Mouse (Mus musculus): Measurements from ENCODE around the gene H2-Eb2. TPM values are rescaled to one million over a fixed set of nuclear protein-coding genes. Genes with fewer than 3 reads are reported as not detected.

H2-Eb2 gene
- not detected in 2 replicates for polyA plus RNA-seq (2015; fragmentation: Nextera tagmentation; extraction: Ambion mirVana)

DNA sequence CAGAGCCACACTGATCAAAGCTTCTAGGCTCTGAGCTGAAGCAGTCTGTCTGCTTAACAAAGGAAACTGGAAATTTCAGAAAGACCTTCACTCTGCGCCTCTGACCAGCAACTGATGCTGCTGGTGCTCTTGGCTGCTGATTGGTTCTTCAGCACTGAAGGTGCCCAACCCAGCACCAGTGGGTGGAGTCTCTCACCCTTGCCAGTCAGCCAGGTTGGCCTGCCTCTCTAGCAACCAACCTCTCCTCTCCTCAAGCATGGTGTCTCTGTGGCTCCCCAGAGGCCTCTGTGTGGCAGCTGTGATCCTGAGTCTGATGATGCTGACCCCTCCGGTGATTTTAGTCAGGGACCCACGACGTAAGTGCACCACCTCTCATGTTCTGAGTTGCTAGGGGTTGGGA lies at the start of gene H2-Eb2:
TSS of gene H2-Eb2 (plus strand) at position 230 of the 400 bp plus-strand sequence.
- 57% methylated on average over 4 of the region's 4 CpGs for WGBS (ENCODE audit: insufficient replicate concordance)
- Histone ChIP-seq H3K4me2 (ENCODE audit: low read depth, low read length) (no peak within 1 kb of the TSS), H3K9ac (ENCODE audit: low read depth, low read length) (no peak within 1 kb of the TSS), H3K4me3 (ENCODE audit: low read depth, low read length) (no peak within 1 kb of the TSS), H3K27ac (ENCODE audit: low read length) (no peak within 1 kb of the TSS), H3K36me3 (ENCODE audit: control insufficient read depth, insufficient read depth) (no peaks in the 10 kb centered on the region), H3K4me1 (ENCODE audit: control insufficient read depth, low read depth, low read length) (no peaks in the 10 kb centered on the region), H3K9me3 (replicated peaks; ENCODE audit: control insufficient read depth, low read length) (no peaks in the 10 kb centered on the region), H3K27me3 (ENCODE audit: control insufficient read depth, insufficient read depth, low read depth, low read length) (no peaks in the 10 kb centered on the region)
- ATAC-seq (ENCODE audit: low read depth) = no peak

GRCm38 (mm10) chr17:34280499-34281038 lies 44.9 kb upstream of the H2-Eb2 start:
- no peak overlapping the region for H3K4me3 ChIP-seq (ENCODE audit: low read depth, low read length)
- H3K4me2 ChIP-seq (ENCODE audit: low read depth, low read length) = no peak overlapping the region
- no peaks in the 10 kb centered on the region for H3K4me1 ChIP-seq (ENCODE audit: control insufficient read depth, low read depth, low read length)
- no peaks in the 10 kb centered on the region for H3K27me3 ChIP-seq (ENCODE audit: control insufficient read depth, insufficient read depth, low read depth, low read length)
- no peaks in the 10 kb centered on the region for H3K9me3 ChIP-seq (replicated peaks; ENCODE audit: control insufficient read depth, low read length)
- H3K36me3 ChIP-seq (ENCODE audit: control insufficient read depth, insufficient read depth) = no peaks in the 10 kb centered on the region
- no peak for ATAC-seq (ENCODE audit: low read depth)
- H3K27ac ChIP-seq (ENCODE audit: low read length) = no peak overlapping the region
- WGBS (ENCODE audit: insufficient replicate concordance) = 51% methylated on average over 1 of the region's 1 CpGs
- H3K9ac ChIP-seq (ENCODE audit: low read depth, low read length) = no peak overlapping the region

- no peak overlapping the region for H3K4me2 ChIP-seq (ENCODE audit: low read depth, low read length)
- H3K4me3 ChIP-seq (ENCODE audit: low read depth, low read length) = no peak overlapping the region
- ATAC-seq (ENCODE audit: low read depth) = no peak
- WGBS (ENCODE audit: insufficient replicate concordance) = 47% methylated on average over 1 of the region's 1 CpGs
- no peak overlapping the region for H3K9ac ChIP-seq (ENCODE audit: low read depth, low read length)
- no peaks in the 10 kb centered on the region for H3K4me1 ChIP-seq (ENCODE audit: control insufficient read depth, low read depth, low read length)
- H3K27ac ChIP-seq (ENCODE audit: low read length) = no peak overlapping the region
- H3K9me3 ChIP-seq (replicated peaks; ENCODE audit: control insufficient read depth, low read length) = no peaks in the 10 kb centered on the region
- no peaks in the 10 kb centered on the region for H3K27me3 ChIP-seq (ENCODE audit: control insufficient read depth, insufficient read depth, low read depth, low read length)
- H3K36me3 ChIP-seq (ENCODE audit: control insufficient read depth, insufficient read depth) = no peaks in the 10 kb centered on the region
Observed at GRCm38 (mm10) chr17:34281836-34282235, 43.6 kb upstream of the H2-Eb2 start.

GRCm38 (mm10) chr17:34285371-34285770 lies 40.1 kb upstream of the H2-Eb2 start:
- no peak for ATAC-seq (ENCODE audit: low read depth)
- 68% methylated on average over 4 of the region's 4 CpGs for WGBS (ENCODE audit: insufficient replicate concordance)
- no peak overlapping the region for H3K27ac ChIP-seq (ENCODE audit: low read length)
- no peaks in the 10 kb centered on the region for H3K9me3 ChIP-seq (replicated peaks; ENCODE audit: control insufficient read depth, low read length)
- H3K27me3 ChIP-seq (ENCODE audit: control insufficient read depth, insufficient read depth, low read depth, low read length) = no peaks in the 10 kb centered on the region
- no peaks in the 10 kb centered on the region for H3K4me1 ChIP-seq (ENCODE audit: control insufficient read depth, low read depth, low read length)
- H3K36me3 ChIP-seq (ENCODE audit: control insufficient read depth, insufficient read depth) = no peaks in the 10 kb centered on the region
- H3K9ac ChIP-seq (ENCODE audit: low read depth, low read length) = no peak overlapping the region
- no peak overlapping the region for H3K4me3 ChIP-seq (ENCODE audit: low read depth, low read length)
- no peak overlapping the region for H3K4me2 ChIP-seq (ENCODE audit: low read depth, low read length)

DNA sequence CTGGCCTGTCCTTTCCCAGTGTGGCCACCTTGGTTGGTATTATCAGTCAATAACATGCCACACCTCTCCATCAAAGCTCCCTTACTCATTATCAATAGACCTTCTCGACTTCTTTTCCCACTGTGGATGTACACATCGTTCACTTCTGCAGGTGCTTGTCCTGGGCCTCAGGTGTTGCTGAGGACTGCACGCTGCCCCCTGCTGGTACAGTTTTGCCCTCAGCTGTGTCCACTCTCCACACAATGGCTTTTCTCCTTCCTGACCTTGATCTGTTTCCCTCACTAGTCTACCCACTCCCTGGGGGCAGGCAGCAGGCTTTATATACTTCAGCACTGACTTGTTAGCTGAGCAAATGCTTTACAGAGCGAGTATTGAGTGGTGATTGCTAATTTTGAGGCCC lies 39.6 kb upstream of the H2-Eb2 start:
- H3K4me2 ChIP-seq (ENCODE audit: low read depth, low read length) = no peak overlapping the region
- H3K36me3 ChIP-seq (ENCODE audit: control insufficient read depth, insufficient read depth) = no peaks in the 10 kb centered on the region
- H3K4me3 ChIP-seq (ENCODE audit: low read depth, low read length) = no peak overlapping the region
- H3K27me3 ChIP-seq (ENCODE audit: control insufficient read depth, insufficient read depth, low read depth, low read length) = no peaks in the 10 kb centered on the region
- WGBS (ENCODE audit: insufficient replicate concordance) = 28% methylated on average over 4 of the region's 4 CpGs
- H3K27ac ChIP-seq (ENCODE audit: low read length) = no peak overlapping the region
- no peak overlapping the region for H3K9ac ChIP-seq (ENCODE audit: low read depth, low read length)
- no peak for ATAC-seq (ENCODE audit: low read depth)
- H3K9me3 ChIP-seq (replicated peaks; ENCODE audit: control insufficient read depth, low read length) = no peaks in the 10 kb centered on the region
- no peaks in the 10 kb centered on the region for H3K4me1 ChIP-seq (ENCODE audit: control insufficient read depth, low read depth, low read length)

- no peak overlapping the region for H3K4me2 ChIP-seq (ENCODE audit: low read depth, low read length)
- no peak overlapping the region for H3K27ac ChIP-seq (ENCODE audit: low read length)
- no peaks in the 10 kb centered on the region for H3K27me3 ChIP-seq (ENCODE audit: control insufficient read depth, insufficient read depth, low read depth, low read length)
- WGBS (ENCODE audit: insufficient replicate concordance) = 42% methylated on average over 5 of the region's 5 CpGs
- no peaks in the 10 kb centered on the region for H3K9me3 ChIP-seq (replicated peaks; ENCODE audit: control insufficient read depth, low read length)
- H3K4me3 ChIP-seq (ENCODE audit: low read depth, low read length) = no peak overlapping the region
- no peaks in the 10 kb centered on the region for H3K4me1 ChIP-seq (ENCODE audit: control insufficient read depth, low read depth, low read length)
- H3K36me3 ChIP-seq (ENCODE audit: control insufficient read depth, insufficient read depth) = no peaks in the 10 kb centered on the region
- H3K9ac ChIP-seq (ENCODE audit: low read depth, low read length) = no peak overlapping the region
- no peak for ATAC-seq (ENCODE audit: low read depth)
Observed at GRCm38 (mm10) chr17:34286501-34286900, 39.0 kb upstream of the H2-Eb2 start.

DNA sequence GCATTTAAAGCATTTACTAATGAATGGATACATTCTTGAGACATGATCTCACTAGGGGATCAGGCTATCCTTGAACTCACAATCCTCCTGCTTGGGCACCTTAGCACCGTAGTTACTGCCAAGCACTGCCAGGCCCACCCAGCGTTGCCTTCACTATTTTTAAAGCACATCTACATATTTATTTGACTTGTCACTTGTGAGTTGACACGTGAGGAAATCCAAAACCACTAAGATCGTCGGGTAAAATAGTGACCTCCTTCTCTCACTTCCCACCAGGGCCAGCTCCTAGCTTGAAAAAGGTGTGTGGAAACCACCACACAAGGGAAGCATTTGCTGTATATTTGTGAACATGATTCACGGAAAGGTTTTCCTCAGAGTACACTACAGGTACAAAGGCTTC lies 38.5 kb upstream of the H2-Eb2 start:
- H3K4me1 ChIP-seq (ENCODE audit: control insufficient read depth, low read depth, low read length) = no peaks in the 10 kb centered on the region
- no peak for ATAC-seq (ENCODE audit: low read depth)
- H3K36me3 ChIP-seq (ENCODE audit: control insufficient read depth, insufficient read depth) = no peaks in the 10 kb centered on the region
- no peak overlapping the region for H3K9ac ChIP-seq (ENCODE audit: low read depth, low read length)
- H3K4me3 ChIP-seq (ENCODE audit: low read depth, low read length) = no peak overlapping the region
- no peak overlapping the region for H3K4me2 ChIP-seq (ENCODE audit: low read depth, low read length)
- H3K27me3 ChIP-seq (ENCODE audit: control insufficient read depth, insufficient read depth, low read depth, low read length) = no peaks in the 10 kb centered on the region
- no peak overlapping the region for H3K27ac ChIP-seq (ENCODE audit: low read length)
- no peaks in the 10 kb centered on the region for H3K9me3 ChIP-seq (replicated peaks; ENCODE audit: control insufficient read depth, low read length)
- whole genome bisulfite sequencing (ENCODE audit: insufficient replicate concordance) = 30% methylated on average over 6 of the region's 6 CpGs

- WGBS (ENCODE audit: insufficient replicate concordance) = 11% methylated on average over 8 of the region's 8 CpGs
- Histone ChIP-seq H3K4me1 (ENCODE audit: control insufficient read depth, low read depth, low read length) (no peaks in the 10 kb centered on the region), H3K27ac (ENCODE audit: low read length) (no peak within 1 kb of the TSS), H3K27me3 (ENCODE audit: control insufficient read depth, insufficient read depth, low read depth, low read length) (no peaks in the 10 kb centered on the region), H3K9ac (ENCODE audit: low read depth, low read length) (no peak within 1 kb of the TSS), H3K36me3 (ENCODE audit: control insufficient read depth, insufficient read depth) (no peaks in the 10 kb centered on the region), H3K4me3 (ENCODE audit: low read depth, low read length) (no peak within 1 kb of the TSS), H3K4me2 (ENCODE audit: low read depth, low read length) (no peak within 1 kb of the TSS), H3K9me3 (replicated peaks; ENCODE audit: control insufficient read depth, low read length) (no peaks in the 10 kb centered on the region; the same call in 1 of the 2 replicates)
- 0 out of 2 replicates have a peak, but pooled peaks have one; percentile 41 for ATAC-seq (ENCODE audit: low read depth)
Observed at GRCm38 (mm10) chr17:34287648-34288047, 37.8 kb upstream of the H2-Eb2 start, which contains the start of gene H2-Aa. TSS of gene H2-Aa (minus strand) at chr17:34287823.

GRCm38 (mm10) chr17:34288131-34288530 lies 37.3 kb upstream of the H2-Eb2 start:
- Histone ChIP-seq H3K36me3 (ENCODE audit: control insufficient read depth, insufficient read depth) (no peaks in the 10 kb centered on the region), H3K27ac (ENCODE audit: low read length) (no peak overlapping the region), H3K4me2 (ENCODE audit: low read depth, low read length) (no peak overlapping the region), H3K9me3 (replicated peaks; ENCODE audit: control insufficient read depth, low read length) (no peaks in the 10 kb centered on the region; the same call in 1 of the 2 replicates), H3K4me3 (ENCODE audit: low read depth, low read length) (no peak overlapping the region), H3K27me3 (ENCODE audit: control insufficient read depth, insufficient read depth, low read depth, low read length) (no peaks in the 10 kb centered on the region), H3K4me1 (ENCODE audit: control insufficient read depth, low read depth, low read length) (no peaks in the 10 kb centered on the region), H3K9ac (ENCODE audit: low read depth, low read length) (no peak overlapping the region)
- ATAC-seq (ENCODE audit: low read depth) = no peak
- WGBS (ENCODE audit: insufficient replicate concordance) = 40% methylated on average over 3 of the region's 3 CpGs
